Mouse (Mus musculus) lung, postnatal 0 days (tissue): Measurements from ENCODE around the gene Gm4792.

ENCODE experiments used
- CTCF ChIP-seq: IDR thresholded peaks from 2 replicates; pipeline ENCODE4 v1.5.1; 2016; ENCODE audit warnings: antibody characterized with exemption, mild to moderate bottlenecking
- EP300 ChIP-seq: IDR thresholded peaks from 2 replicates; pipeline ENCODE4 v1.6.1; 2016; ENCODE audit warnings: antibody characterized with exemption, mild to moderate bottlenecking, control low read depth

DNA sequence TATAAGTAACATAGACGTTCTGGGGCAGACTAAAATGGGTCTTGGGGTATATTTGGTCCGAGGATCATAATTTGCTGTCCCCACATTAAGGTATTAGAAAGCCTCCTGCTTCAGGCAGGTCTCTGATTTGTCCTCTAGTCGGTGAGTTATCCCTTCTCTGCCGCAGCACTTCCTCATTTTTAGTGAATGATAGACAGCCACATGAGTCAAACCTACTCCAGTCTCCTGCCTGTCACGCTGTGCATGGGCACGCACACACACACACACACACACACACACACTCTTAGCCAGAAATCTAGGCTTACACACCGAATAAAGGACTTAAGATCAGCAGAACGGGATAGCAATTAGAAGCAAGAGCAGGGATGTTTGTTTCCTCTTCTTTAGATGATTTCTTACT lies 34.8 kb upstream of the Gm4792 start:
- no peak for TF ChIP-seq CTCF
- TF ChIP-seq EP300: no peak
